11 mouse cellular contexts compared by ENCODE assay signal in the genomic region with DNA sequence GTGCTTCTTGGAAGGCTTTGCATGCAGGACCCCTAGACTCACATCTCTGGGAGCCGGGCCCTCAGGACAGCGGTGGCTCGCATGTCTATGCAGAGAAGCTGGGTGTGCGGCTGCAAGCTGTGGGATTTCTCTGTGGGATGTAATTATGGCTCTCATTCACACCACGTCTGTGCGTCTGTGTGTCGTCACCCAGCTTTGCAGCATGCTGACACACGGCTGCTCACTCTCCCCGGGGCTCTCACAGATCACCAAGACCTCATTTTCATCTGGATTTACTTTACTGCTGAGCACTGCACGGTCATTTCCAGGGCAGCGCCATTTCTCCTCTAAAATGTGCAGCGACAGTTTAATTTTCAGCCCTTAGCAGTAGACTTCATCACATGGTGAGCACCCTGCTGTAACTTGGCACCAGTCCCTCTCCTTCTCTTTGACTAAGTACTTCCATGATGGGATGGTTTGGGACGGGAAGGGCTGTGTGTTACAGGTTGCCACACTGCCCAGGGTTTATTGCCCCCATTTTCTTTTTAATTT.
DNase-seq lines count a peak whose midpoint lies in the region; ATAC-seq lines count a peak whose summit lies in the region.
"Had no signal": no experiment of that assay in that cellular context is flagged by ENCODE, and none has a peak within 500 bp of the region (broad histone marks: within the 10 kb centered on the region; RNA-seq: fewer than 3 reads in every experiment).

No protein-coding gene starts in this region.

- 39% methylated on average over 13 of the region's 13 CpGs for WGBS in midbrain, embryonic 16.5 days

- no peaks in the 10 kb centered on the region for H3K36me3 ChIP-seq in midbrain, embryonic 16.5 days (ENCODE audit: control insufficient read depth, insufficient read depth, low read length)
- H3K36me3 ChIP-seq: liver, embryonic 15.5 days had no signal

- H3K9ac ChIP-seq in midbrain, embryonic 16.5 days (ENCODE audit: low read depth, low read length): no peak overlapping the region
- H3K9ac ChIP-seq: liver, embryonic 15.5 days had no signal

- H3K4me2 ChIP-seq in midbrain, embryonic 16.5 days (ENCODE audit: low read length): no peak overlapping the region; the same call in 1 of the 2 replicates
- H3K4me2 ChIP-seq: liver, embryonic 15.5 days had no signal

- intact Hi-C loops in left cerebral cortex, postnatal 4 days (cut with DNase I): no loop called here

- peaks cover 8% of the 10 kb centered on the region for H3K4me1 ChIP-seq in midbrain, embryonic 16.5 days (ENCODE audit: control insufficient read depth, insufficient read depth, low read length)
- H3K4me1 ChIP-seq: liver, embryonic 15.5 days had no signal

- no peaks in the 10 kb centered on the region for H3K27me3 ChIP-seq in midbrain, embryonic 16.5 days (ENCODE audit: control insufficient read depth, insufficient read depth, low read depth, low read length)
- H3K27me3 ChIP-seq: liver, embryonic 15.5 days had no signal

- DNase-seq in cerebellum, adult 18-20 months: peak; percentile 31 to 42
- no peak for DNase-seq in cerebellum, adult 11-12 months
- peak; percentile 60 for DNase-seq in left cerebral cortex, postnatal 4 days
- no peak for DNase-seq in left cerebral cortex, adult 9 months (ENCODE audit: low spot score in 2 of 2)
- DNase-seq in forelimb bud, embryonic 11.5 days (ENCODE audit: low read depth, low spot score): peak; percentile 35
- no peak for DNase-seq in kidney, adult 9 months
- no peak for DNase-seq in frontal cortex, postnatal 10 days (ENCODE audit: low spot score in 2 of 2)
- DNase-seq: heart, postnatal 14 days; kidney, postnatal 4 days had no signal

- ATAC-seq in midbrain, embryonic 16.5 days: peak; percentile 69

- no peak overlapping the region for H3K4me3 ChIP-seq in midbrain, embryonic 16.5 days (ENCODE audit: low read depth, low read length)
- H3K4me3 ChIP-seq: liver, embryonic 15.5 days had no signal

- 0 out of 2 replicates have a peak overlapping the region, but pooled peaks have one; percentile 34 for H3K27ac ChIP-seq in midbrain, embryonic 16.5 days (ENCODE audit: low read length)
- H3K27ac ChIP-seq: liver, embryonic 15.5 days had no signal

- no peaks in the 10 kb centered on the region for H3K9me3 ChIP-seq in midbrain, embryonic 16.5 days (replicated peaks; ENCODE audit: control insufficient read depth, low read length, poor library complexity, severe bottlenecking)
- H3K9me3 ChIP-seq: liver, embryonic 15.5 days had no signal

Comparison
In these comparisons a context has a peak if more than half of its experiments do, and no peak if none do; other contexts are left out.
1. DNase-seq: peak in cerebellum, adult 18-20 months (2 of 2), left cerebral cortex, postnatal 4 days (single experiment) and forelimb bud, embryonic 11.5 days (single experiment); none in cerebellum, adult 11-12 months (single experiment), left cerebral cortex, adult 9 months (0 of 2), kidney, adult 9 months (single experiment) and frontal cortex, postnatal 10 days (0 of 2).